Mouse (Mus musculus): ENCODE measurements around the gene Dip2c.

Dip2c gene

DNA sequence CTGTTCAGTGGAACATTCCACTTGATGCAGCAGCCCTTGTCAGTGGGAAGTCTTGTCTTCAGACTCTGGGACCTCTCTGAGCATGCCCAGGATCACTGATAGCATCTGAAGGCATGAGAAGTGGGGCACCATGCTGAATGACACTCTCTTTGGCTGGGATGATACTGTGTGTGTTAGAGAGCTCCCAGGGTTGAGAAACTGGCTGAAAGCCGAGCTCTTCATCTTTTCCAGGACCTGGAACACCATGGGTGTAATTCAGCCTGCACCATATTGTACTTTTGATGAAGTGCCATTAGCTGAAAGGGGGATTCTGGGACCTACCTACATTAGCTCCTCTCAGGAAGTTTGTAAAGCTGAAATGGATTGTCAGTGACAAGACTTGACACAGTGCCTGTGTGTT, 146.5 kb downstream of the Dip2c start:
- DNase-seq (ENCODE audit: low spot score in 2 of 2), result no peak

DNA sequence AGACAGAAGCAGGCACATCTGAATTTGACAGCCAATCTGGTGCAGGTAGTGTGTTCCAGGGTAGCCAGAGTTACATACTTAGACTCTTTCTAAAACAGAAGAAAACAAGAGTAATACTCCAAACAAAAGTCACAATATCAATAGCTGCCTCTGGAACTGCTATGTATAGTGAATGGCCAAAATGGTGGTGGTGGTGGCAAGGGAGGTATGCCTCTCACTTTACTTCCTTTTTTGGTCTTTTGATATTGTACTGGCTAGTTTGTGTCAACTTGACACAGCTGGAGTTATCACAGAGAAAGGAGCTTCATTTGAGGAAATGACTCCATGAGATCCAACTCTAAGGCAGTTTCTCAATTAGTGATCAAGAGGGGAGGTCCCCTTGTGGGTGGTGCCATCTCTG, 148.1 kb downstream of the Dip2c start:
- DNase-seq (ENCODE audit: low spot score in 2 of 2), result no peak

DNA sequence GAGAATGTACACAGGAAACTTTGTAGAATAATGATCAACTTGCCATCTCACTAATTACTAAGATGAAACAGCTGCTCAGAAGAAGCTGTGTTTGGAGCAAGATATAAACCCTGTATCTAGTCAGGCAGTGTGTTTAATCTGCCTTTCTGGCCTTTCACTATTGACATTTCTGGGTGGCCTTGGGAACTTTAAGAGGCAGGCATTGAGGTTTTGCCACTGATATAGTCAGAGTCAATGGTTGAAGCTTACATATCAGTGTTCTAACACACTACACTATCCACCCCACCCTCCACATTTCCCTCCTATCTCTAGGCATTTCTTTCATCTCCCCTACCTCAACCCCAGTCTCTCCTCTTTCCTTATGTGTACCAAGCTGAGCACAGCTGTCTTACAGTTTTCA, 149.9 kb downstream of the Dip2c start:
- no peak for DNase-seq (ENCODE audit: low spot score in 2 of 2)

DNA sequence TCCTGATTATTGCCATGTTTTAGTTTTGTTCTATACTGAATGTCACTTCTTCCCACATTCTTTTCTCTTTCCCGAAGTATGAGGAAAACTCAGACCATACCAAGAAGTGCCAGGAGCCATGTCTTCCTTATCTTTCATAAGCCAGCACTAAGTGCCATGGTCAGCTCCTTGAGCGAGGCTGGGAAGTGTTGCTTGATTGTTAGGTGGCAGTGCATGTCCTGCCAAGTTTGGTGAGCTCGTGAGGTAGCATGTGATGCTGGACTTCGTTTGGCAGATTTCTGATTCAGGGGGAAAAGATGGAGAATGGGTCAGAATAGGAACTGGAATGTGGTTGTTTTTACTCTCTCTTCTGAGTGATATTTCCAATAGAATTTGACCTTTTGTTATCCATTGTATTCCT, 150.5 kb downstream of the Dip2c start:
- DNase-seq (ENCODE audit: low spot score in 2 of 2), result no peak

DNA sequence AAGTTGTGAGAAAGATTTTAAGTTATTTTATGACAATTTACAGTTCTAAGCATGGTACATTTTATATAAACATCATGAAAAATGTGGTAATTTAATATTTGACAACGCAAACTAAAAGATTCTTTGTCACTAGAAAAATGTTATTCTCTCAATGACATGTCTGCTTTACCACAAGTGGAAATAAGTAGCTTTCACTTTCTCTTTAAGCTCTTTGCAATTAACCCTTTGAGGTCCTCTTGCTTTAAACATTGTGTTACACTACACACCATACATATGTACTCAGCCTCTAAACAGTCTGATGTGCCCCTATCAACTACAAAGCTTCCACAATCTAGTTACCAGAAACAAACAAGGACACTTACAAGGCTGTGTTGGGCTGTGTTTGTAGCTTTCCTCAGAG, 153.6 kb downstream of the Dip2c start:
- DNase-seq (ENCODE audit: low spot score in 2 of 2), result no peak

DNA sequence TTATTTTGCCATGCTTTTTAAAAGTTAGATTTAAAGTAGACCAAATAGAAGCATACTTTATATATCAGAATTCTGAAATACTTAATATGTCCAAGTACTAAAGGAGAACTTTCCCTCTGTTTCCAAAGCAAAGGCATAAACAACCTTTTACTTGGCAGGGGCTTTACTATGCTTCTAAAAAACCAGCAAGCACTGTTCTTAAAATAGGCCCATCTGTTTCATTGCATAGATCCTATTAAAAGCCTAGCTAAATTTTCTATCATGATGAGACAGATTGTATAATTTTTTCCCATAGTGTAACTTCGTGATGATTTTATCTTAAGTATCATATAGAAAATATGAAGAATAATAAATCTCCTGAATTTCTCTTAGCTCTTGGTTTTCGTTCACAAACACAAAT, 154.4 kb downstream of the Dip2c start:
- DNase-seq (ENCODE audit: low spot score in 2 of 2), result no peak

DNA sequence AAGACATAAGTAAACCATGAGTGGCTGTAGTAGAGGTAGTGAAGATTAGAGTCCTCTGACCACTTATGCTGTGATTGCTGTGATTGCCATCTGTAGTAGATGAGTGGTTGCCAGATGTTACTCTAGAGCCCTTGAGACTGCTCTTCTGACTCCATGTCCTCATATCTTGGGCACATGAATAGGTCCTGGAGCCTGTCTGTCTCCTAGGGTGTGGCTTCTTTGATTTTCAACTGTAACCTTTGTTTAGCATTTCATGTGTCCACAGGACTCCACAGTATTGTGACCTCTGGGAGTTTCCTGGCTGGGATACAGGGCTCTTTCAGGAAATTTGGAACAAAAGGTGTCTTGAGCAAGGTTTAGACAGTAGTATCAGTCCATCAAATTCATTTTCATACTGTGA, 155.1 kb downstream of the Dip2c start:
- no peak for DNase-seq (ENCODE audit: low spot score in 2 of 2)

DNA sequence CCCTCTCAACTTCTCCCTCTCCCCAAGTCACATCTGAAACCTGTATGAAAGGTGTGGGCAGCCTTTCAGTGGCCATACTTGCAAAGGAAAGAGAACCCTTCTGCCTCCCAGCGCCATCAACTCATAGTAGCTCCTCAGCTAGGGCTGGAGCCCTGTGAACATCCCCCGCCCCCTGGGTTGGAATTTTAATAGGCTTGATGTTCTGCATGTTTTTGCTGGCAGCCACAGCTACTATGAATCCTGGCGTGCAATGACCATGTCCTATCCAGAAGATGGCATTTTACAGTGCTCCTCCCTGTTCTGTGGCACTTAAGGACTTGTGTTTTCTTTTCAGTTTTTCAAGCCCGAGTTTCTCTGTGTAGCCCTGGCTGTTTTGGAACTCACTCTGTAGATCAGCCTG, 166.7 kb downstream of the Dip2c start:
- no peak for DNase-seq (ENCODE audit: low spot score in 2 of 2)

DNA sequence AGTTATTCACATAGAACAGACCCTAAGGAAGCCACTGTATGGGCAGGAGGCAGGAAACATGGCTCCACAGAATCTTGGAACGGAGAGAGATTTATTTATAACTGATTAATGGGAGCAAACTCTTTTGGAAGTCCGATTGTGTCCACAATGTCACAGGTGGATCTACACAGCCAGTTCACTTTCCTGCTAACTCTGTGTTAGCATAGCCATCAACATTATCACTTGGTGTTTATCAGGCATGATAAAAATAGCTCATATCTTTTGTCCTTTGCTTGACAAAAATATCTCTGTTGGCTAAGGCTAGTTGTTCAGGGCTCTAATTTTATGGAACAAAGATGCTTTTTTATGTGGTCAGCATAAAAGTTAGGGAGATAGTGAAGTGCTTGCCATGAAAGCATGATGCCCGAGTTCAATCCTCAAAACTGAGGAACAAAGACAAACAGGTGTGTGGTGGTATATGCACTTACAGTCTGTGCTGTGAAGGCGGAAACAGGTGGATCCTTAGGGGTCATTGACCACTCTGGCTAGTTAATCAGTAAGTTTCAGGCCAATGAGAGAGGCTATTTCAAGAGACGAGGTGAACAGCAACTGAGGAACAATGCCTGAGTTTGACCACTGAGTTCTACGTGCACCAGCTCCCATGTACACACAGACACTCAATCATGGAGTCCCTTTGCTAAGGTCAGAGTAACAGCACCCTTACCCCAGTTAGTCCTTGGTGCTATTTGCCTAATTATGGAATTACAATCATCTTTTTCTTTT, 169.4 kb downstream of the Dip2c start:
- DNase-seq (ENCODE audit: low spot score in 2 of 2), result no peak

DNA sequence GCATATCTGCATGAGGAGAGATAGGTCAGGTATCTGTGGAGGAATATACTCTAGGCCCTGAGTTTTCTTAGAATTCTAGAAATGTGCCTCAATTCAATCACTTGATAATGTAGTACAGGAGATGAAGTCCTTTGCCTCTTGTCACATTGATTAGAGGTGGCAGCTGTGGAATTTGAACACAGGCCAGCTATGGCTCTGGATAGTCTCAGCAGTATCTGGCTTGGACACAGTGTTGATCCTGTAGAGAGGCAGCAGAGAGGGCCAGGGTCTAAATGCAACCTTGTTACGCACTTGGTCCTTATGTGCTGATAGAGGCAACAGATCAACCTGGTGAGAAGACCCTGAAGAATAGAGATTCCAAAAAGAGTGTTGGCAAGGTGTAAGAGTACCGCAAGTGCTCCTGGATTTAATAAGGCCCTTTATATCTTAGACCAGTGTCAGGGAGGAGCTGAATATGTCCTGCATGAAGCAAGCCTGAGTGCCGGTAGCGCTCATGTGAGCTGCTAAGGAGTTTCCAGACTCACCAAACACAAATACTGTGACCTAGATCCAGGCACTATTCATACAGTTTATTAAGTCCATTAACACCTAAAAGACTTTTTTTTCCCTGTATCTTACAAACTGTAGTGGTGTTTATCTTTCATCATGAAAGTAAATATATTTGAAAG, 170.3 kb downstream of the Dip2c start:
- no peak for DNase-seq (ENCODE audit: low spot score in 2 of 2)

DNA sequence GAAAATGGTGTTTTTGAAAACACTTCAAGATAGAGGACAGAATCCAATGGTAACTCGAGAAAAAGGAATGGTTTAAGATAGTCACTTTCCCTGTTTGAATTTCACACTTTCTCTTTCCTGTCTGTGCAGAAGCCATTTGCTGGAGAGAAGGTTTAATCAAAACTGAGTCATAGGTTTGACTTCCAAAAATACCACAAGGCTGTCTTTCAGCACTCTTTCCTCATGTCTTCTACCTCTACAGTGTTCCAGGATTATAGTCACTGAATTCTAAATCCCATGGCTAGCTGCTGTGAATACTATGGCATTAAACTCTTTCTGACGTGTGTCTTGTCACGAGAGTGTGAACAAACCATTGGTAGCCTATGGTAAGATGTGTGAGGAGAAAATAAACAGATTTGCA, 173.9 kb downstream of the Dip2c start:
- no peak for DNase-seq (ENCODE audit: low spot score in 2 of 2)

DNA sequence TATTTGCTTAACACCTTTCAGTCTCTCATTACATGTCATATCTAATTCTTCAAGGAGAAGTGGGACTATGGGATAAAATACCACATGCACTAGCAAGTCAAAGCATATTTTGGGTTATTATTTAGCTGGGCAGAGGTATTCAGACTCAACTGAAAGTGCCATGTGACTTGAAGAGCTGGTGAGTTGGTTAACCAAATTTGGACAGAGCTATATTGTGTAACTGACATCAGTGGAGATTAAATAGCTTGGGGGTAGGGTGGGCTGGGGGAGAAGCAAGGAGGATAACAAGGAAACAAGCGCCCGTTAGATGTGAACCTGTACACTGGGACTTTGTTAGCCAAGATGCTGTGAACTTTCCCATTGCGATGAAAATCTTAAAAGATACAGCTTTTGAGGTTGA, 175.6 kb downstream of the Dip2c start:
- DNase-seq (ENCODE audit: low spot score in 2 of 2), result no peak

DNA sequence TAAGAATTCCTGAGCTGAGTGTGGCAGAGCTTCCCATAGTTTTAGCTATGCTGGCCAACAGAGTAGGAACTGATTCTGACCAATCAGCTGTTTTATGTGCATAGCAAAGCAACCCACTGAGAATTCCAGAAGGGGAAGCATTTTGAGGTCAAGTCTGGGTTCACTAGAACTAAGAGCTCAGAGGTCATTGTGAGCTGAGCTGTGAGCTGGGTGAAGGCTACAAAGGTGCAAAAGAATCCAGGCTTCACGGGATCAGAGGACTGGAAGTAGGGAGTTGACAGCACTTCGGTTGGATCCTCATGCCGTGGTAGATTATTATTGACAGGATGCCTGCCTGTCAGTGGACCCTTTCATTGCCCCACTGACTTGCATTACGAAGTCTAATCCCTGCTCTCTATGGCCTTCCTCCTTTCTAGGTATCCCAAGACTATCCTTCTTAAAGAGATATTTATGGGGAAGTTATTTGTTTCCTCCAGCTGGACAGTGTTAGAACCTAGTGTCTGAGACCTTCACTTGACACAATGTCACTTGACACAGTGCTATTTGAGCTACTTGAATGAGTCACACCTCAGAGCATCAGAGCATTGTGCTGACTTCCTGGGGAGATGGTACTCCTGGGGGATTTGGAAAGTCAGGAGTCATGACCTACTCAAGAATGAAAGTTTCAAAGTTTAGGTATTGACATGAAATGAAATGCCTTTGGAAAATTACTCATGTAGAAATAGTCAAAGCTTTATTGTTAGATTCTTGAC, 178.3 kb downstream of the Dip2c start:
- DNase-seq (ENCODE audit: low spot score in 2 of 2), result no peak

DNA sequence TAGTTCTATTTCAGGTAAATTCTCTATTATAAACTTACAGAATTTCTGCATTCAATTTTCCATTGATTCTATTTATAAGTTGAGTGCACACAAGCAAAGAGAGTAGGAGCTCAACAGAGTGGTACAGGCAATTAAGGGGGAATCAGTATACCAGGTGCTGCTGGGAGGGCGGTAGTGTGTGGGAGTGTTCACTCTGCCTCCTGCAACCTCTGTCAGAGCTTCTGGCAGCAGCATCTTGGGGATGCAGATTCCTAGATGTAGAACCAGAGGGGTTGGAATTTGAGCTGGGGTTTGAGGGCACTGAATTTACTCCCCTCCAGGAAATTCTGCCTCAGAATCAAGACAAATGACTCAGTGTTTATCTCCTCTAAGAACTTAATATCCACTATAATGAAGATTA, 179.7 kb downstream of the Dip2c start:
- no peak for DNase-seq (ENCODE audit: low spot score in 2 of 2)

DNA sequence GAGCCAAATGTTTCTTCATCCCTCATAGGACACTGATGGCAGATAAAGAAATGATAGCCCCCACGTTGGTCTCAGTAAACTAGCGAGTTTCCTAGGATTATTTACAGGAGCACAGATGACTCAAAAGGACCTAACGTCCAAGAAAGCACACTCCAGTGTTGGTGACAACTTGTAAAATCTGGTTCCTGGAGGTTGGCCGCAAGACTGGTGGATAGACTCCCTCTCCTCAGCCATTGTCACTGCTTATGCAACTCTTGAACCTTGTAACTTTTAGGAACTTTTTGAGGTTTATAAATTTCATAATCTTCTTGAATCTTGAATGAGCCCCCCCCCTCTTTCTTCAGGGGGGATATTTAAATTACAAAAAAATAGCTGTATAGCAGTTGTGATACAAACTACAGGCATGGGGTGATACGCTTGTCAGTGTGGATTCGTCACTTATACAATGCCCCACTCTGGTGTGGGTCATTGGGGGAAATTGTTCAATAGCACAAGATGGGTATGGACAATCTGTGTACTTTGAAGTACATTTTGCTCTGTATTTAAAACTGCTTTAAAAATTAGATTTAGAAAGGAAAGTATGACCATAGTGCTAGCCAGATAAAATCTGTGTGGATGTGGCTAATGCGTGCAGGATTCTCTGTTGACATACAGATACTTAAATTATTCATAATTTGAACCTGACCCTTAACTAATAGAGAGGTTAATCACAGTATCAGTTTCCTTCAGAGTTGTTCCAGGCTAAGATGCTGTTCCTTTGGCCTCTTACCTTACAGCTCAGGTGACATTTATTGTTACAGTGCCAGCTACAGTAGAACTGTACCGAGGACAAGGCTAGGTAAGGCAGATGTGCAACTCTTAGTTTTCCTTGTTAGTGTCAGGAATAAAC, 181.3 kb downstream of the Dip2c start:
- DNase-seq (ENCODE audit: low spot score in 2 of 2), result no peak

DNA sequence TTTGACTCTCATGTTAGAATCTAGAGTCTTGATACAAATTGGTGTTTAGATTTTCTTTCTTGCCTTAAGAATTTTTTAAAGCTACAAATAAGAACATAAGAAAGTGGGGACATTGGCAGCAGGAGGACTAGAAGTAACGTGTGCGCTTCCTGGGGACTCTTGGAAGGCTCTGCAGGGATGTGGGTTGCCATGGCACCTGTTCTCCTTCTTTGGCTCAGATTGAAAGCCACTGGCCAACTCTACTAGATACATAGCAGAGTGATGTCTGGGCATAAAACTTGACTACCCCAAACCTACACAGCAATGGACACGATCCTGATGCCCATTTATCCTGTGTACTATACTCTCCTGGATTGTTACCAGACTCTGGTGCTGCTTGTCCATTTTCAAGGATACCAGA, 188.1 kb downstream of the Dip2c start:
- DNase-seq (ENCODE audit: low spot score in 2 of 2), result no peak

DNA sequence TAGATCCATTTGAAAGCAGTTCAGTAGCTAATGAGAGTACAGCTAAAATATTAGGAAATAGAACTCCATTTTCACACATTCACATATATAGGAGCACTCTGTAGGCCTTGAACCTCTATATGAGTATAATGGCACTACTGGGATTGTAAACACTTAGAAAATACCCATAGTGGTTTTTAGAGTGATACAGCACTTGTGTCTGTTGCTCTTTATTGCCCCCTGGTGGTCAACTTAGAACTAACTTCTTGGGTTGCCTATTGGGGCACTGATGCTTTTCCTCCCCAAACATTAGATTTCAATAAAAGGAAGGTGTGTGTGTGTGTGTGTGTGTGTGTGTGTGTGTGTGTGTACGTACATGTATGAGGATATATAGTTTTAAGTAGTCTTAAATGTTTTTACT, 190.9 kb downstream of the Dip2c start:
- peak; percentile 43 to 78 for DNase-seq (ENCODE audit: low spot score in 2 of 2)

DNA sequence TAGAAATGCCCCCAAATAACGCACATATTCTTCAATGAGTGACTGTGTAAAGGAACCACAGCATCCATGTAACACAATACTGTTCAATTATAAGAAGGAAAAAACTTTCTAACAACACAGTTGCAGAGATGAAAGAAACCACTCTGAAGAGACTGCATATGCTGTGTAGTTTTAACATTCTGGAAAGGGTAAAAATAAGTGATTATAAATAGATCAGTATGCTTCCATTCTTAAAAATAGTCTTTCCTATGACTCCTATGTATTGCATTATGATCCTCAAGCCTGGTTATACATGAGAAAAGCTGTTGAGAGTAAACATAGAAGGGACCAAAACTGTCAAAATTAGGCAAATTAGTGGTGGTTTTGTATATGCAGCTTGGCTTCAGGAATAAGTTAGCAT, 197.1 kb downstream of the Dip2c start:
- no peak for DNase-seq (ENCODE audit: low spot score in 2 of 2)

DNA sequence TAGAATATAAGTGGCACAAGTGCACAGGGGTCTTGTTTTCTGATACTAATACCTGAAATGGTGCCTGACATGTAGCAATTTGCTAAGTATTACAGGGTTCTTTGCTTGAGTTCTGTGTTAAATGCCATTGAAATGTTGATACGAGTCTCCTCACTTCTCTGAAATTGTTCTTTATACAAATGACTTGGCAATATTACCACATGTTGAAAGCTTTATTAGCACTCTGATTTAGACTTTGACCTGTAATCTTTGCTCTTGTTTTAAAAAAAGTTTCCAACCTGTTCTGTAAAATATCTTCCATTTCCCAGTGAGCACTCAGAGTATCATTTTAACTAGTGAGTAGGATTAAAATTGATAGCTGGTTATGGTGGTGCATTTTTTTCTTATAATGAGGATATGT, 205.4 kb downstream of the Dip2c start:
- DNase-seq (ENCODE audit: low spot score in 2 of 2), result no peak

DNA sequence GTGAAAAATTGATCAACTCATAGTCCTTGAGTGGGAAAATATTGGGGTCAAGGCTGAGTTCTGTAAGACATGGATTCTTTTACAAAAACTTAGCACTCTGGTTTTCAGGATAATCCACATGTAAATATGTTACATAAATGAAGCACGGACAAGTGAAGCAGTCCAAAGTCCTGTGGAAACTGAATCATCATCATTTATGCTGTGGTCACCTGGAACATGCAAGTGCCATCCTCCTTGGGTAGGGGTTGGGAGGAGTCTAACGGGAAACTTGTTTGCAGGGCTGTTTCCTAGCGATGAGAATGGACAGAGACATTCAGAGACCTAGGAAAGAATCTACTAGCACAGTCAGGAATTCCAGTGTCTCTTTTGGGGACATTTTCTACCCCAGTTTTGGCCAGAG, 213.4 kb downstream of the Dip2c start:
- no peak for DNase-seq (ENCODE audit: low spot score in 2 of 2)

DNA sequence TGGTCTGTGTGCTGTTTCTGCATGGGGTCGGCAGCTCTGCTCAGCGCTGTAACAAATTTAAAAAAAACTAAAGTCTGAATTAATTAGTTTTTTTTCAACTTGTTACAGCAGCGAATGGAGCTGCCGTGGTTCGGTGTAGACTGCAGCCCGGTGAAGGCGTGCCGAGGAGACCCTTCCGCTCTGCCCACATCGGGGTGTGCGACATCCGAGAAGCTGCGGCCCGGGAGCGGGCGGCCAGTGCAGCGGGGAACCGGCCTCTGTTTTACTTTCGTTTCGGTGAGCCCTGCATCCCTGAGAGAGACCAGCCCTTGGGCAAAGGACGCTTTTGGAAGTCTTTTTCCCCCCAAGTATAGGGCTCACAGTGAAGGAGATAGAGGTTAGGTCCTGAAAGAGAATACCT, 218.4 kb downstream of the Dip2c start:
- DNase-seq (ENCODE audit: low spot score in 2 of 2), result peak; percentile 14 to 61
